Mouse (Mus musculus) liver, adult 2 months (tissue): ENCODE data around the gene 1700088E04Rik.
A peak's percentile ranks its signal among the peaks of the same experiment; 100 is the strongest.

ENCODE experiments used
- CTCF ChIP-seq: fragments of 200-500 bp; IDR thresholded peaks from 2 replicates; pipeline ENCODE4 v1.5.1; 2011; ENCODE audit warnings: low read depth, low read length, control low read depth
- POLR2A ChIP-seq: fragments of 200-500 bp; IDR thresholded peaks from 2 replicates; pipeline ENCODE4 v1.6.1; 2011; ENCODE audit warnings: low read length, control low read depth; ENCODE audit not compliant: insufficient read depth; ENCODE audit errors: extremely low read depth

DNA sequence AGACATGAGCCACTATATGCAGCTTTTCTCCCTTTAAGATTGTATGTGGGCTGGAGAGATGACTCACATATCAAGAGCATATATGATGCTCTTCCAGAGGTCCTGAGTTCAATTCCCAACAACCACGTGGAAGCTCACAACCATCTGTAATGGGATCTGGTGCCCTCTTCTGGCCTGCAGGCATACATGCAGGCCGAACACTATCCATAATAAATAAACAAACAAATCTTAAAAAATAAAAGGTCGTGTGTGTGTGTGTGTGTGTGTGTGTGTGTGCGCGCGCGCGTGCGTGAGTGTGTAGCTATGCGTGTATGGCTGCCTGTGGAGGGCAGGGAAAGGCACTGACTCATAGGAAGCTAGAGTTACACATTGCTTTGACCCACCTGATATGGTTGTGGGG, 1.4 kb downstream of the 1700088E04Rik start:
- TF ChIP-seq CTCF = peak; percentile 55; the same call in 1 of the 2 replicates
- TF ChIP-seq POLR2A = no peak
